Mouse (Mus musculus) embryonic facial prominence, embryonic 15.5 days (tissue): Measurements from ENCODE around the gene Rab9. TPM values are rescaled to one million over a fixed set of nuclear protein-coding genes. Genes with fewer than 3 reads are reported as not detected.

Experiments used
- ATAC-seq: fragments of 200-750 bp; cut with Nextera tagmentation; 2 replicates; pipeline ENCODE4 v1.8.0; 2017; ENCODE audit warnings: low read depth, moderate TSS enrichment; ENCODE audit not compliant: insufficient number of reproducible peaks, low FRiP score, low TSS enrichment
- H3K27ac ChIP-seq: fragments of 300-500 bp; sonication (generic); replicated peaks from 2 replicates; pipeline ENCODE4 v1.5.1; 2015; ENCODE audit warnings: mild to moderate bottlenecking, inconsistent platforms
- H3K27me3 ChIP-seq: fragments of 300-500 bp; sonication (generic); 2 replicates; pipeline ENCODE4 v1.6.1; 2015; ENCODE audit warnings: inconsistent platforms
- H3K36me3 ChIP-seq: fragments of 300-500 bp; sonication (generic); 2 replicates; pipeline ENCODE4 v1.6.1; 2015; ENCODE audit warnings: mild to moderate bottlenecking, inconsistent platforms
- H3K4me1 ChIP-seq: fragments of 300-500 bp; sonication (generic); 2 replicates; pipeline ENCODE4 v1.6.1; 2015; ENCODE audit warnings: inconsistent platforms
- H3K4me2 ChIP-seq: fragments of 300-500 bp; sonication (generic); replicated peaks from 2 replicates; pipeline ENCODE4 v1.6.1; 2015; ENCODE audit warnings: mild to moderate bottlenecking, inconsistent platforms
- H3K4me3 ChIP-seq: fragments of 300-500 bp; sonication (generic); replicated peaks from 2 replicates; pipeline ENCODE4 v1.5.1; 2015; ENCODE audit warnings: mild to moderate bottlenecking, inconsistent platforms
- H3K9ac ChIP-seq: fragments of 300-500 bp; sonication (generic); 2 replicates; pipeline ENCODE4 v1.6.1; 2015; ENCODE audit warnings: inconsistent platforms
- H3K9me3 ChIP-seq: fragments of 300-500 bp; sonication (generic); replicated peaks from 2 replicates; pipeline ENCODE4 v1.6.1; 2016; ENCODE audit warnings: inconsistent platforms
- WGBS: fragments of 180-500 bp; shearing (Covaris S2); methylation state at CpG from one replicate; pipeline ENCODE4 v1.1.7; 2015; 5-methylcytosine and 5-hydroxymethylcytosine counted together
- polyA plus RNA-seq: library from polyadenylated mRNA; unstranded; fragments of >200 nt; fragmentation: Nextera tagmentation; extraction: Ambion mirVana; gene quantifications from 2 replicates; pipeline ENCODE4 v1.2.1, GENCODE M21; 2015

Rab9 gene
- polyA plus RNA-seq, 1 experiment from 2014 or later = 49.8 TPM

- ATAC-seq = no peak
- no peaks in the 10 kb centered on the region for H3K36me3 ChIP-seq
- H3K9me3 ChIP-seq = no peaks in the 10 kb centered on the region
- H3K27me3 ChIP-seq = peaks cover 14% of the 10 kb centered on the region
- H3K9ac ChIP-seq = no peak overlapping the region
- no peak overlapping the region for H3K4me3 ChIP-seq
- H3K4me2 ChIP-seq = no peak overlapping the region
- H3K4me1 ChIP-seq = no peaks in the 10 kb centered on the region
- WGBS = 91% methylated on average over 3 of the region's 3 CpGs
- H3K27ac ChIP-seq = no peak overlapping the region
These were observed 35.1 kb downstream of the Rab9 start for GRCm38 (mm10) chrX:166444552-166444951.

- peak within 1 kb of the TSS; percentile 48 for H3K4me2 ChIP-seq
- H3K27me3 ChIP-seq = peaks cover 15% of the 10 kb centered on the region
- ATAC-seq = peak; percentile 97
- peak within 1 kb of the TSS; percentile 63 for H3K9ac ChIP-seq
- H3K4me3 ChIP-seq = peak within 1 kb of the TSS; percentile 62
- H3K27ac ChIP-seq = peak within 1 kb of the TSS; percentile 70
- H3K36me3 ChIP-seq = no peaks in the 10 kb centered on the region
- H3K9me3 ChIP-seq = no peaks in the 10 kb centered on the region
- WGBS = 7% methylated on average over 44 of the region's 44 CpGs
- H3K4me1 ChIP-seq = no peaks in the 10 kb centered on the region
These were observed 39.0 kb downstream of the Rab9 start, which contains the start of gene Ofd1 for GRCm38 (mm10) chrX:166440616-166441063. Gene Ofd1 (minus strand): TSS chrX:166440704.

- H3K27me3 ChIP-seq = peaks cover 15% of the 10 kb centered on the region
- no peaks in the 10 kb centered on the region for H3K36me3 ChIP-seq
- H3K9ac ChIP-seq = peak within 1 kb of the TSS; percentile 63
- peak within 1 kb of the TSS; percentile 48 for H3K4me2 ChIP-seq
- WGBS = 13% methylated on average over 22 of the region's 36 CpGs
- H3K9me3 ChIP-seq = no peaks in the 10 kb centered on the region
- H3K27ac ChIP-seq = peak within 1 kb of the TSS; percentile 70
- no peaks in the 10 kb centered on the region for H3K4me1 ChIP-seq
- peak; percentile 79; the same call in 1 of the 2 replicates for ATAC-seq
- peak within 1 kb of the TSS; percentile 62 for H3K4me3 ChIP-seq
These were observed 39.5 kb downstream of the Rab9 start, which contains the start of gene Trappc2 for GRCm38 (mm10) chrX:166440036-166440615. Gene Trappc2 (plus strand): TSS chrX:166440574.

- H3K9ac ChIP-seq = no peak overlapping the region
- H3K4me2 ChIP-seq = no peak overlapping the region
- H3K9me3 ChIP-seq = no peaks in the 10 kb centered on the region
- whole genome bisulfite sequencing = 52% methylated on average over 2 of the region's 2 CpGs
- H3K4me3 ChIP-seq = no peak overlapping the region
- peaks cover 3% of the 10 kb centered on the region; the same call in 1 of the 2 replicates for H3K27me3 ChIP-seq
- no peaks in the 10 kb centered on the region for H3K36me3 ChIP-seq
- H3K27ac ChIP-seq = no peak overlapping the region
- no peak for ATAC-seq
- H3K4me1 ChIP-seq = no peaks in the 10 kb centered on the region
These were observed 44.9 kb downstream of the Rab9 start for GRCm38 (mm10) chrX:166434812-166435211.

- Histone ChIP-seq H3K4me3 (no peak overlapping the region), H3K36me3 (no peaks in the 10 kb centered on the region), H3K4me2 (no peak overlapping the region), H3K9me3 (no peaks in the 10 kb centered on the region), H3K27ac (no peak overlapping the region), H3K9ac (no peak overlapping the region), H3K27me3 (no peaks in the 10 kb centered on the region), H3K4me1 (no peaks in the 10 kb centered on the region)
- ATAC-seq = no peak
- 86% methylated on average over 6 of the region's 6 CpGs for WGBS
These were observed 63.5 kb downstream of the Rab9 start for GRCm38 (mm10) chrX:166416196-166416595.

GRCm38 (mm10) chrX:166407865-166408264, 71.8 kb downstream of the Rab9 start:
- no peaks in the 10 kb centered on the region for H3K9me3 ChIP-seq

More at GRCm38 (mm10) chrX:166407865-166408264, 71.8 kb downstream of the Rab9 start:
- H3K36me3 ChIP-seq = no peaks in the 10 kb centered on the region
- H3K4me2 ChIP-seq = no peak overlapping the region
- no peaks in the 10 kb centered on the region for H3K27me3 ChIP-seq
- H3K9ac ChIP-seq = no peak overlapping the region
- no peak for ATAC-seq
- H3K4me1 ChIP-seq = no peaks in the 10 kb centered on the region
- H3K27ac ChIP-seq = no peak overlapping the region
- H3K4me3 ChIP-seq = no peak overlapping the region

Other genes with a start within 250 kb of the Rab9 start
- gene Gpm6b, start 241.0 kb downstream of the Rab9 start, polyA plus RNA-seq = 27.8 and 28.5 TPM in 2 replicates
- gene Trappc2, start 39.3 kb downstream of the Rab9 start, polyA plus RNA-seq = 29.0 and 30.3 TPM in 2 replicates
- 6.5 and 7.1 TPM in 2 replicates for gene Ofd1, start 39.2 kb downstream of the Rab9 start, polyA plus RNA-seq
- gene Tceanc, start 38.7 kb upstream of the Rab9 start, polyA plus RNA-seq = 6.5 and 6.8 TPM in 2 replicates
- gene Egfl6, start 105.9 kb upstream of the Rab9 start, polyA plus RNA-seq = 159 and 164 TPM in 2 replicates